Comparison of ENCODE assay signal across 28 mouse cellular contexts in genomic region chr11:21153111-21153510, GRCm38 (mm10).
DNase-seq lines count a peak whose midpoint lies in the region; ATAC-seq and TF ChIP-seq lines count a peak whose summit lies in the region.
"Had no signal": no experiment of that assay in that cellular context is flagged by ENCODE, and none has a peak within 500 bp of the region (broad histone marks: within the 10 kb centered on the region; RNA-seq: fewer than 3 reads in every experiment).

No protein-coding gene starts in this region.

- no peaks in the 10 kb centered on the region for H3K9me3 ChIP-seq in kidney, postnatal 0 days (replicated peaks; ENCODE audit: low read length)
- H3K9me3 ChIP-seq in lung, embryonic 16.5 days (ENCODE audit: control insufficient read depth, low read length), result no peaks in the 10 kb centered on the region
- H3K9me3 ChIP-seq in forebrain, embryonic 15.5 days, result no peaks in the 10 kb centered on the region
- H3K9me3 ChIP-seq: embryonic facial prominence, embryonic 10.5 days; embryonic facial prominence, embryonic 13.5 days; forebrain, embryonic 12.5 days; heart, embryonic 10.5 days; heart, embryonic 13.5 days had no signal

- no peak for ATAC-seq in kidney, postnatal 0 days (replicated peaks; ENCODE audit: low FRiP score, low read depth)
- ATAC-seq in lung, embryonic 16.5 days (ENCODE audit: low read depth), result peak; percentile 45; the same call in 1 of the 2 replicates
- ATAC-seq in forebrain, embryonic 15.5 days (replicated peaks), result no peak
- ATAC-seq: activated CD4-positive, CD25-positive, alpha-beta regulatory T cell, adult 4 months; forebrain, embryonic 16.5 days had no signal

- H3K4me2 ChIP-seq in kidney, postnatal 0 days (ENCODE audit: low read length), result no peak overlapping the region
- H3K4me2 ChIP-seq in lung, embryonic 16.5 days (ENCODE audit: low read depth, low read length), result no peak overlapping the region
- no peak overlapping the region for H3K4me2 ChIP-seq in forebrain, embryonic 15.5 days (replicated peaks)
- H3K4me2 ChIP-seq: embryonic facial prominence, embryonic 13.5 days; forebrain, embryonic 12.5 days; heart, embryonic 13.5 days had no signal

- 74% methylated on average over 4 of the region's 4 CpGs for WGBS in kidney, adult 2 months
- WGBS in kidney, postnatal 0 days, result 66% methylated on average over 4 of the region's 4 CpGs
- WGBS in lung, embryonic 16.5 days, result 73% methylated on average over 4 of the region's 4 CpGs
- WGBS in lung, adult 2 months, result 52% methylated on average over 4 of the region's 4 CpGs
- WGBS in forebrain, embryonic 15.5 days, result 78% methylated on average over 4 of the region's 4 CpGs

- H3K9ac ChIP-seq in kidney, postnatal 0 days (ENCODE audit: low read depth, low read length), result no peak overlapping the region
- no peak overlapping the region for H3K9ac ChIP-seq in lung, embryonic 16.5 days (ENCODE audit: low read length)
- no peak overlapping the region for H3K9ac ChIP-seq in forebrain, embryonic 15.5 days (replicated peaks)
- H3K9ac ChIP-seq: embryonic facial prominence, embryonic 13.5 days; forebrain, embryonic 12.5 days; heart, embryonic 13.5 days had no signal

- DNase-seq in kidney, adult 2 months, result peak; percentile 58
- DNase-seq in kidney, adult 11 months, result no peak
- DNase-seq in kidney, postnatal 0 days (ENCODE audit: low spot score), result peak; percentile 64
- no peak for DNase-seq in kidney, adult 18-20 months
- DNase-seq in lung, adult 2 months, result no peak
- DNase-seq in kidney, postnatal 14 days, result peak; percentile 41
- DNase-seq: adrenal gland, adult 8-10 months; adrenal gland, postnatal 25 days; cerebellum, adult 11-12 months; cerebellum, adult 8-10 months; cerebellum, postnatal 10 days; cerebellum, postnatal 36 days; embryo, embryonic 11 days; gastrocnemius, postnatal 10 days; gastrocnemius, postnatal 36 days; heart, adult 2 months; heart, postnatal 14 days; heart, postnatal 4 days had no signal

- TF ChIP-seq POLR2A in kidney, adult 2 months (IDR thresholded peaks at IDR 0.05; ENCODE audit: low read depth, low read length), result no peak
- TF ChIP-seq POLR2A in lung, adult 2 months (IDR thresholded peaks at IDR 0.05; ENCODE audit: borderline replicate concordance, extremely low read depth, low read depth, low read length), result no peak

- H3K36me3 ChIP-seq in kidney, adult 2 months (ENCODE audit: control insufficient read depth, insufficient read depth, low read length), result no peaks in the 10 kb centered on the region; the same call in none of the 2 replicates
- peaks cover 9% of the 10 kb centered on the region; the same call in 1 of the 2 replicates for H3K36me3 ChIP-seq in kidney, postnatal 0 days (ENCODE audit: insufficient read depth, low read length)
- peaks cover 16% of the 10 kb centered on the region for H3K36me3 ChIP-seq in lung, embryonic 16.5 days (ENCODE audit: control insufficient read depth, insufficient read depth, low read length)
- H3K36me3 ChIP-seq in forebrain, embryonic 15.5 days, result peaks cover 42% of the 10 kb centered on the region

- no peaks in the 10 kb centered on the region for H3K4me1 ChIP-seq in kidney, adult 2 months (ENCODE audit: control insufficient read depth, insufficient read depth, low read length)
- H3K4me1 ChIP-seq in kidney, postnatal 0 days (replicated peaks; ENCODE audit: insufficient read depth, low read length), result no peaks in the 10 kb centered on the region
- H3K4me1 ChIP-seq in lung, embryonic 16.5 days (replicated peaks; ENCODE audit: control insufficient read depth, insufficient read depth, low read length), result no peaks in the 10 kb centered on the region
- H3K4me1 ChIP-seq in lung, adult 2 months (ENCODE audit: control insufficient read depth, insufficient read depth, low read length), result 0 out of 2 replicates have a peak, but pooled peaks cover 3% of the 10 kb centered on the region
- no peaks in the 10 kb centered on the region for H3K4me1 ChIP-seq in forebrain, embryonic 15.5 days
- H3K4me1 ChIP-seq: embryonic facial prominence, embryonic 10.5 days; embryonic facial prominence, embryonic 13.5 days; forebrain, embryonic 12.5 days had no signal

- H3K27ac ChIP-seq in kidney, adult 2 months (ENCODE audit: insufficient read depth, low read depth, low read length), result no peak overlapping the region
- no peak overlapping the region for H3K27ac ChIP-seq in kidney, postnatal 0 days
- H3K27ac ChIP-seq in lung, embryonic 16.5 days (ENCODE audit: low read length), result no peak overlapping the region
- no peak overlapping the region for H3K27ac ChIP-seq in forebrain, embryonic 15.5 days (replicated peaks)
- H3K27ac ChIP-seq: embryonic facial prominence, embryonic 10.5 days; embryonic facial prominence, embryonic 13.5 days; forebrain, embryonic 12.5 days; heart, adult 2 months; heart, embryonic 10.5 days; heart, embryonic 13.5 days had no signal

- no peak for TF ChIP-seq CTCF in kidney, adult 2 months (conservative IDR thresholded peaks at IDR 0.05; ENCODE audit: insufficient read depth, insufficient read length, low read depth, low read length)
- TF ChIP-seq CTCF in kidney, postnatal 0 days (IDR thresholded peaks at IDR 0.05; ENCODE audit: low read depth), result no peak
- TF ChIP-seq CTCF in lung, adult 2 months (IDR thresholded peaks at IDR 0.05; ENCODE audit: insufficient read depth, low read length), result no peak

- H3K4me3 ChIP-seq in kidney, adult 2 months (ENCODE audit: insufficient read depth, low read depth, low read length), result no peak overlapping the region
- no peak overlapping the region for H3K4me3 ChIP-seq in kidney, postnatal 0 days (replicated peaks; ENCODE audit: low read depth, low read length)
- H3K4me3 ChIP-seq in lung, embryonic 16.5 days (ENCODE audit: low read length), result no peak overlapping the region
- H3K4me3 ChIP-seq in lung, adult 2 months (replicated peaks; ENCODE audit: extremely low read depth, low read depth, low read length), result no peak overlapping the region
- no peak overlapping the region for H3K4me3 ChIP-seq in forebrain, embryonic 15.5 days
- H3K4me3 ChIP-seq: embryonic facial prominence, embryonic 10.5 days; embryonic facial prominence, embryonic 13.5 days; erythroblast, embryonic 14.5 days; forebrain, embryonic 12.5 days; heart, adult 2 months; heart, embryonic 10.5 days; heart, embryonic 13.5 days had no signal

- no peaks in the 10 kb centered on the region for H3K27me3 ChIP-seq in kidney, adult 2 months (replicated peaks; ENCODE audit: control insufficient read depth, insufficient read depth, low read length)
- H3K27me3 ChIP-seq in kidney, postnatal 0 days (ENCODE audit: insufficient read depth, low read length), result no peaks in the 10 kb centered on the region
- no peaks in the 10 kb centered on the region for H3K27me3 ChIP-seq in lung, embryonic 16.5 days (ENCODE audit: control insufficient read depth, insufficient read depth, low read depth, low read length)
- no peaks in the 10 kb centered on the region for H3K27me3 ChIP-seq in forebrain, embryonic 15.5 days
- H3K27me3 ChIP-seq: embryonic facial prominence, embryonic 13.5 days; forebrain, embryonic 12.5 days; heart, embryonic 13.5 days had no signal

Comparison
In these comparisons a context has a peak if more than half of its experiments do, and no peak if none do; other contexts are left out.
1. DNase-seq: peak in kidney, adult 2 months (single experiment), kidney, postnatal 0 days (single experiment) and kidney, postnatal 14 days (single experiment); none in kidney, adult 11 months (single experiment), kidney, adult 18-20 months (single experiment) and lung, adult 2 months (single experiment).